Mouse (Mus musculus): Measurements from ENCODE around the gene Vps8. TPM values are rescaled to one million over a fixed set of nuclear protein-coding genes. Genes with fewer than 3 reads are reported as not detected.

Vps8 gene
- polyA plus RNA-seq, 1 experiment = 9.1 TPM

- H3K27me3 ChIP-seq (ENCODE audit: control insufficient read depth, insufficient read depth, insufficient read length) = no peaks in the 10 kb centered on the region
- no peaks in the 10 kb centered on the region for H3K79me3 ChIP-seq (ENCODE audit: low read depth)
- TF ChIP-seq MYOG (IDR thresholded peaks at IDR 0.05; ENCODE audit: control insufficient read depth, extremely low read depth, insufficient read length) (no peak), CTCF (IDR thresholded peaks at IDR 0.05; ENCODE audit: control insufficient read depth, insufficient read depth, insufficient read length) (no peak), MAX (IDR thresholded peaks at IDR 0.05) (no peak), USF1 (IDR thresholded peaks at IDR 0.05; ENCODE audit: low read depth) (no peak)
- no peak overlapping the region for H3K4me3 ChIP-seq (ENCODE audit: insufficient read depth, poor library complexity, severe bottlenecking)
- no peak overlapping the region for H3ac ChIP-seq (ENCODE audit: control insufficient read depth, insufficient read length, low read depth)
- H3K79me2 ChIP-seq (ENCODE audit: control insufficient read depth, insufficient read depth) = no peaks in the 10 kb centered on the region
- H3K36me3 ChIP-seq (ENCODE audit: control insufficient read depth, insufficient read depth) = no peaks in the 10 kb centered on the region
Observed at GRCm38 (mm10) chr16:21431614-21432013, 8.7 kb downstream of the Vps8 start.

GRCm38 (mm10) chr16:21433543-21433942, 10.6 kb downstream of the Vps8 start:
- Histone ChIP-seq H3K79me2 (ENCODE audit: control insufficient read depth, insufficient read depth) (no peaks in the 10 kb centered on the region), H3ac (ENCODE audit: control insufficient read depth, insufficient read length, low read depth) (no peak overlapping the region), H3K79me3 (ENCODE audit: low read depth) (no peaks in the 10 kb centered on the region), H3K4me3 (ENCODE audit: insufficient read depth, poor library complexity, severe bottlenecking) (no peak overlapping the region), H3K27me3 (ENCODE audit: control insufficient read depth, insufficient read depth, insufficient read length) (no peaks in the 10 kb centered on the region), H3K36me3 (ENCODE audit: control insufficient read depth, insufficient read depth) (peaks cover 4% of the 10 kb centered on the region)
- no peak for TF ChIP-seq MYOG (IDR thresholded peaks at IDR 0.05; ENCODE audit: control insufficient read depth, extremely low read depth, insufficient read length)
- no peak for TF ChIP-seq MYOD1 (IDR thresholded peaks at IDR 0.05; ENCODE audit: control insufficient read depth, insufficient read length, low read depth)
- TF ChIP-seq CEBPB (IDR thresholded peaks at IDR 0.05; ENCODE audit: low read depth) = no peak
- TF ChIP-seq MAX (IDR thresholded peaks at IDR 0.05) = no peak
- TF ChIP-seq USF1 (IDR thresholded peaks at IDR 0.05; ENCODE audit: low read depth) = no peak
- TF ChIP-seq FOSL1 (IDR thresholded peaks at IDR 0.05; ENCODE audit: insufficient read depth, low read length, poor library complexity, severe bottlenecking) = no peak
- no peak for TF ChIP-seq CTCF (IDR thresholded peaks at IDR 0.05; ENCODE audit: control insufficient read depth, insufficient read depth, insufficient read length)

GRCm38 (mm10) chr16:21441012-21441411, 18.1 kb downstream of the Vps8 start:
- TF ChIP-seq CEBPB (IDR thresholded peaks at IDR 0.05; ENCODE audit: low read depth) (no peak), FOSL1 (IDR thresholded peaks at IDR 0.05; ENCODE audit: insufficient read depth, low read length, poor library complexity, severe bottlenecking) (no peak), CTCF (IDR thresholded peaks at IDR 0.05; ENCODE audit: control insufficient read depth, insufficient read depth, insufficient read length) (no peak), MYOG (IDR thresholded peaks at IDR 0.05; ENCODE audit: control insufficient read depth, extremely low read depth, insufficient read length) (no peak)
- Histone ChIP-seq H3K36me3 (ENCODE audit: control insufficient read depth, insufficient read depth) (peaks cover 17% of the 10 kb centered on the region), H3K27me3 (ENCODE audit: control insufficient read depth, insufficient read depth, insufficient read length) (no peaks in the 10 kb centered on the region), H3ac (ENCODE audit: control insufficient read depth, insufficient read length, low read depth) (no peak overlapping the region), H3K4me3 (ENCODE audit: insufficient read depth, poor library complexity, severe bottlenecking) (no peak overlapping the region), H3K79me3 (ENCODE audit: low read depth) (no peaks in the 10 kb centered on the region), H3K79me2 (ENCODE audit: control insufficient read depth, insufficient read depth) (no peaks in the 10 kb centered on the region)

GRCm38 (mm10) chr16:21445026-21445625, 22.2 kb downstream of the Vps8 start:
- Histone ChIP-seq H3K36me3 (ENCODE audit: control insufficient read depth, insufficient read depth) (peaks cover 17% of the 10 kb centered on the region), H3K79me2 (ENCODE audit: control insufficient read depth, insufficient read depth) (no peaks in the 10 kb centered on the region), H3K27me3 (ENCODE audit: control insufficient read depth, insufficient read depth, insufficient read length) (no peaks in the 10 kb centered on the region), H3K79me3 (ENCODE audit: low read depth) (no peaks in the 10 kb centered on the region), H3ac (ENCODE audit: control insufficient read depth, insufficient read length, low read depth) (no peak overlapping the region), H3K4me3 (ENCODE audit: insufficient read depth, poor library complexity, severe bottlenecking) (no peak overlapping the region)
- TF ChIP-seq USF1 (IDR thresholded peaks at IDR 0.05; ENCODE audit: low read depth) (no peak), CTCF (IDR thresholded peaks at IDR 0.05; ENCODE audit: control insufficient read depth, insufficient read depth, insufficient read length) (no peak), MAX (IDR thresholded peaks at IDR 0.05) (no peak), MYOG (IDR thresholded peaks at IDR 0.05; ENCODE audit: control insufficient read depth, extremely low read depth, insufficient read length) (no peak)

GRCm38 (mm10) chr16:21447447-21447846, 24.5 kb downstream of the Vps8 start:
- no peaks in the 10 kb centered on the region for H3K27me3 ChIP-seq (ENCODE audit: control insufficient read depth, insufficient read depth, insufficient read length)
- H3K36me3 ChIP-seq (ENCODE audit: control insufficient read depth, insufficient read depth) = peaks cover 17% of the 10 kb centered on the region
- no peaks in the 10 kb centered on the region for H3K79me3 ChIP-seq (ENCODE audit: low read depth)
- H3K4me3 ChIP-seq (ENCODE audit: insufficient read depth, poor library complexity, severe bottlenecking) = no peak overlapping the region
- no peaks in the 10 kb centered on the region for H3K79me2 ChIP-seq (ENCODE audit: control insufficient read depth, insufficient read depth)
- H3ac ChIP-seq (ENCODE audit: control insufficient read depth, insufficient read length, low read depth) = no peak overlapping the region
- no peak for TF ChIP-seq MYOG (IDR thresholded peaks at IDR 0.05; ENCODE audit: control insufficient read depth, extremely low read depth, insufficient read length)

- Histone ChIP-seq H3K79me2 (ENCODE audit: control insufficient read depth, insufficient read depth) (no peaks in the 10 kb centered on the region), H3ac (ENCODE audit: control insufficient read depth, insufficient read length, low read depth) (no peak overlapping the region), H3K36me3 (ENCODE audit: control insufficient read depth, insufficient read depth) (peaks cover 10% of the 10 kb centered on the region), H3K27me3 (ENCODE audit: control insufficient read depth, insufficient read depth, insufficient read length) (no peaks in the 10 kb centered on the region), H3K79me3 (ENCODE audit: low read depth) (no peaks in the 10 kb centered on the region), H3K4me3 (ENCODE audit: insufficient read depth, poor library complexity, severe bottlenecking) (no peak overlapping the region)
- TF ChIP-seq USF1 (IDR thresholded peaks at IDR 0.05; ENCODE audit: low read depth) (no peak), MYOD1 (IDR thresholded peaks at IDR 0.05; ENCODE audit: control insufficient read depth, insufficient read length, low read depth) (no peak), MYOG (IDR thresholded peaks at IDR 0.05; ENCODE audit: control insufficient read depth, extremely low read depth, insufficient read length) (no peak), MAX (IDR thresholded peaks at IDR 0.05) (no peak), CEBPB (IDR thresholded peaks at IDR 0.05; ENCODE audit: low read depth) (no peak), FOSL1 (IDR thresholded peaks at IDR 0.05; ENCODE audit: insufficient read depth, low read length, poor library complexity, severe bottlenecking) (no peak), CTCF (IDR thresholded peaks at IDR 0.05; ENCODE audit: control insufficient read depth, insufficient read depth, insufficient read length) (no peak)
Observed at GRCm38 (mm10) chr16:21448464-21448863, 25.5 kb downstream of the Vps8 start.

Measured in C2C12 (cell line).